Mouse (Mus musculus) small intestine, adult 2 months (tissue): Measurements from ENCODE around the gene Nop9. TPM values are rescaled to one million over a fixed set of nuclear protein-coding genes. Genes with fewer than 3 reads are reported as not detected.
A peak's percentile ranks its signal among the peaks of the same experiment; 100 is the strongest.

Experiments
- H3K27ac ChIP-seq: fragments of 200-500 bp; 2 replicates; pipeline ENCODE4 v1.5.1; 2012; ENCODE audit warnings: low read depth, low read length, control low read depth, inconsistent platforms; ENCODE audit not compliant: insufficient read depth
- H3K27me3 ChIP-seq: fragments of 200-500 bp; 2 replicates; pipeline ENCODE4 v1.6.1; 2012; ENCODE audit warnings: mild to moderate bottlenecking, moderate library complexity, low read length, inconsistent platforms; ENCODE audit not compliant: control insufficient read depth, insufficient read depth
- H3K36me3 ChIP-seq: fragments of 200-500 bp; 2 replicates; pipeline ENCODE4 v1.6.1; 2012; ENCODE audit warnings: mild to moderate bottlenecking, low read length, control low read depth, inconsistent platforms; ENCODE audit not compliant: control insufficient read depth, insufficient read depth
- H3K4me1 ChIP-seq: fragments of 200-500 bp; 2 replicates; pipeline ENCODE4 v1.6.1; 2012; ENCODE audit warnings: low read length, inconsistent platforms, mixed read lengths; ENCODE audit not compliant: control insufficient read depth, insufficient read depth, insufficient read length
- H3K4me3 ChIP-seq: fragments of 200-500 bp; 2 replicates; pipeline ENCODE4 v1.5.1; 2012; ENCODE audit warnings: low read depth, mild to moderate bottlenecking, control low read depth, inconsistent platforms, low read length, moderate library complexity
- CTCF ChIP-seq: fragments of 200-500 bp; IDR thresholded peaks from 2 replicates; pipeline ENCODE4 v1.5.1; 2012; ENCODE audit warnings: low read depth, mild to moderate bottlenecking, control low read depth, inconsistent platforms, low read length, moderate library complexity, mixed read lengths; ENCODE audit not compliant: insufficient replicate concordance, insufficient read length; ENCODE audit errors: extremely low read depth
- POLR2A ChIP-seq: fragments of 200-500 bp; IDR thresholded peaks from 2 replicates; pipeline ENCODE4 v1.6.1; 2012; ENCODE audit warnings: low read depth, mild to moderate bottlenecking, control low read depth, inconsistent platforms, low read length, moderate library complexity
- WGBS: fragments of 180-500 bp; shearing (Covaris S2); methylation state at CpG from one replicate; pipeline ENCODE4 v1.1.7; 2018; 5-methylcytosine and 5-hydroxymethylcytosine counted together
- polyA plus RNA-seq: library from polyadenylated mRNA; depleted of rRNA; stranded (reverse); fragments of >200 nt; gene quantifications from 2 replicates; pipeline ENCODE4 v1.2.3, GENCODE M21; 2012; rRNA removed

The Nop9 gene
- polyA plus RNA-seq, result 5.9 and 8.0 TPM in 2 replicates

DNA sequence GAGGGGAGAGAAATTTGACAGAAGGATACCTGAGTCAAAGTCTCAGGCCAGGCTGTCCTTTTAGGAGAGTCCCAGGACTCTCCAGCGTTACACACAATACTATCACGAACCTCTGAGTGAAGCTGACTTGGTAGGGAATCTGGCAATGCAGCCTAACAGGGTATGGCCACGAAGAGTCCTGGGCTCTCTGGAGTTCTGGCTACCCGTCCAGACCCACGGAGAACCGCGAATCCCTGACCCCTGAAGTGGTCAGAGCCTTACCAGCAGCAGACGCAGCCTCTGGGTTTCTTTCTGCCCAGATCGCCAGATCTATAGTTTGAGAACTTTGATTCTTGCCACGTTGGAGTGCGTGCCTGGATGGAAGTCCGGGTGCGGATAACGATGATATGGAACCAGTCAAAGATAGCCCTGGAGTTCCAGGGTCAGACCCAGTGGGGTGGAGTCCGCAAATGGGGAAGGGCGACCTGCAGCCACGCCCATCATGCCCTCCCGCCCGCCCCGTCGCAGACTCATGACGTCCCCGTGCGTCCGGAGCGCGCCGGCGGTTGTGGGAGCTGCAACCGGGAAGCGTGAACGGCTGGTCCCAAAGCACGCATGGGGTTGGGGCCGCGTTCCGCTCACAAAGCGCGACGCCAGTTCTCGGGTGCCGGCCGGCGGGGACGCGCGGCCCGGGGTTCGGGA is at the start of gene Nop9, which contains the start of gene Dhrs1:
Gene Nop9 (plus strand): TSS at position 514 of the 681 bp plus-strand sequence.
Gene Dhrs1 (minus strand): TSS at position 511 of the 681 bp plus-strand sequence.
- under 1% methylated on average over 46 of the region's 48 CpGs for WGBS
- peaks cover 25% of the 10 kb centered on the region for H3K36me3 ChIP-seq
- peak within 1 kb of the TSS; percentile 89 for H3K4me3 ChIP-seq
- TF ChIP-seq POLR2A, result peak; percentile 76
- TF ChIP-seq CTCF, result no peak
- peaks cover 8% of the 10 kb centered on the region for H3K4me1 ChIP-seq
- H3K27ac ChIP-seq, result peak within 1 kb of the TSS; percentile 92
- no peaks in the 10 kb centered on the region for H3K27me3 ChIP-seq

DNA sequence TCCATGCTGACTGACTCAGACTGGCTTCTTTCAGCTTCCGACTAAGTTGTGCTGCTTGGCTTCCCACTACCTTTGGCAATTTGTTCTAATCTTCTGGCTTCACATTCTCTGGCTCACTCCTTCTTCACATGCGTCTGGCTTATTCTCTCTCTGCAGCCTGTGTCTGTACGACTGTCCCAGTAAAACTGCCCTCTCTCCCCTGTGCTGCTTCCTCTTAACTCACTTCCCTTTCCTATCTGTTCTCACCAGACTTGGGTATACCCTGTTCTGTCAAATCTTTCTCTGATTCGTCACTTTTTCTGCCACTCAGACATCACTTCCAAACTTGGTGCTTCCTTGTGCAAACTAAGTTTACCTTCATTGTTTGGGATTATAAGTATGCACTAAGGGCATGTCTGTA is 48.3 kb upstream of the Nop9 start:
- no peak for TF ChIP-seq CTCF
- no peak for TF ChIP-seq POLR2A
- WGBS, result 80% methylated on average over 4 of the region's 4 CpGs
- Histone ChIP-seq H3K4me3 (no peak overlapping the region), H3K4me1 (no peaks in the 10 kb centered on the region), H3K27ac (no peak overlapping the region), H3K36me3 (no peaks in the 10 kb centered on the region), H3K27me3 (no peaks in the 10 kb centered on the region)

GRCm38 (mm10) chr14:55701131-55701530 is 44.4 kb upstream of the Nop9 start:
- no peak overlapping the region for H3K4me3 ChIP-seq
- TF ChIP-seq CTCF, result no peak
- TF ChIP-seq POLR2A, result no peak
- peaks cover 5% of the 10 kb centered on the region for H3K4me1 ChIP-seq
- WGBS, result 72% methylated on average over 9 of the region's 9 CpGs
- no peaks in the 10 kb centered on the region for H3K36me3 ChIP-seq
- no peak overlapping the region for H3K27ac ChIP-seq
- H3K27me3 ChIP-seq, result no peaks in the 10 kb centered on the region

- TF ChIP-seq POLR2A (no peak), CTCF (no peak)
- Histone ChIP-seq H3K27ac (no peak overlapping the region), H3K4me3 (no peak overlapping the region), H3K36me3 (no peaks in the 10 kb centered on the region), H3K4me1 (peaks cover 5% of the 10 kb centered on the region), H3K27me3 (no peaks in the 10 kb centered on the region)
- 56% methylated on average over 6 of the region's 6 CpGs for WGBS
These were observed 42.7 kb upstream of the Nop9 start for GRCm38 (mm10) chr14:55702761-55703160.

GRCm38 (mm10) chr14:55706051-55706600 is 39.4 kb upstream of the Nop9 start:
- no peak overlapping the region for H3K27ac ChIP-seq
- 72% methylated on average over 8 of the region's 8 CpGs for WGBS
- no peaks in the 10 kb centered on the region for H3K27me3 ChIP-seq
- no peaks in the 10 kb centered on the region for H3K36me3 ChIP-seq
- H3K4me1 ChIP-seq, result peaks cover 5% of the 10 kb centered on the region
- TF ChIP-seq POLR2A (no peak), CTCF (no peak)
- H3K4me3 ChIP-seq, result no peak overlapping the region

DNA sequence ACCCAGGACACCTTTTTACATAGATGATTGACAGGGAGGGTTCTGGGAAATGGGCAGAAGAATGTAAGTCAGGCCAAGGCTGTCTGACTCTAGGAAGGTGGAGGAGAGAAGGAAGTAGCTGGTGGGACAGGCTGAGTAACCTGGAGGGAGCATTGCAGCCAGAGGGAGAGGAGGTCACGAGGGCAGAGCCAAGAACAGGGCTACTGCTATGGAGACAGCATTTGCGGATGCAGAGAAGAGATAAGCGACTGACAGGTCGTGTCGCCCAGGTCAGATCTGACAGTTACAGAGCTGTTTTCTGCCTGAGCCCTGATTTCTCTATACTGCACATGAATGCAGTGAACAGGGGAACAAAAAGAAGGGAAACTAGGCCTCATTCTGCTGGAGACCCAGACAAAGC is 38.1 kb upstream of the Nop9 start:
- TF ChIP-seq CTCF (no peak), POLR2A (no peak)
- Histone ChIP-seq H3K27ac (no peak overlapping the region), H3K4me1 (peaks cover 5% of the 10 kb centered on the region), H3K27me3 (no peaks in the 10 kb centered on the region), H3K36me3 (no peaks in the 10 kb centered on the region), H3K4me3 (no peak overlapping the region)
- 91% methylated on average over 5 of the region's 5 CpGs for WGBS

GRCm38 (mm10) chr14:55709509-55709908 is 36.0 kb upstream of the Nop9 start:
- no peak for TF ChIP-seq POLR2A
- no peak for TF ChIP-seq CTCF
- peaks cover 16% of the 10 kb centered on the region for H3K4me1 ChIP-seq
- H3K27ac ChIP-seq, result no peak overlapping the region
- H3K36me3 ChIP-seq, result no peaks in the 10 kb centered on the region
- 87% methylated on average over 4 of the region's 4 CpGs for WGBS
- 0 out of 2 replicates have a peak, but pooled peaks cover 3% of the 10 kb centered on the region for H3K27me3 ChIP-seq
- H3K4me3 ChIP-seq, result no peak overlapping the region

DNA sequence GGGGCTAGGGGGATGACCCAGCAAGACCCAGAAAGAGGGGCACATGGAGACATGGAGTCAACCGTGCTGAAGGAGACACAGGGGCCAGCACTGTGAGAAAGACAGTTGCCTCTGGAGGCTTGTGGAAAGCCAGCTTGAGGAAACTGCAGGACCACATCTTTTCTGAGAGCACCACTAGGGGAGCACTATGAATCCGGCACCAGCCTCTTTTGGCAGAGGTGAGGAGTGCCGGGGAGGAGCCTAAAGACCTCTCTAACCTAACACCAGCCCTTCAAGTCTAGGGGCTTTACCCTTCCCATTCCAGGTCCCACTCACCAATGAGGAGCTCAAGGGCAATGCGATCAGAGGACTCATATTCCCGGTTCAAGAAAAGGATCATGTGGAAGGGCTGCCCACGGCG is 33.7 kb upstream of the Nop9 start:
- H3K4me3 ChIP-seq, result no peak overlapping the region
- TF ChIP-seq CTCF (no peak), POLR2A (no peak)
- 86% methylated on average over 7 of the region's 7 CpGs for WGBS

More for the DNA sequence above, 33.7 kb upstream of the Nop9 start:
- Histone ChIP-seq H3K27me3 (0 out of 2 replicates have a peak, but pooled peaks cover 3% of the 10 kb centered on the region), H3K4me1 (peaks cover 10% of the 10 kb centered on the region), H3K36me3 (0 out of 2 replicates have a peak, but pooled peaks cover 5% of the 10 kb centered on the region), H3K27ac (no peak overlapping the region)
